Comparison of ENCODE assay signal across 21 mouse cellular contexts in genomic region chr7:80788002-80788401, GRCm38 (mm10). TPM values are rescaled to one million over a fixed set of nuclear protein-coding genes. Genes with fewer than 3 reads are reported as not detected.
DNase-seq lines count a peak whose midpoint lies in the region; ATAC-seq lines count a peak whose summit lies in the region.
"Had no signal": no experiment of that assay in that cellular context is flagged by ENCODE, and none has a peak within 500 bp of the region (broad histone marks: within the 10 kb centered on the region; RNA-seq: fewer than 3 reads in every experiment).

No protein-coding gene starts in this region.

- H3K4me3 ChIP-seq in kidney, embryonic 14.5 days (ENCODE audit: low read length): no peak overlapping the region
- no peak overlapping the region for H3K4me3 ChIP-seq in heart, embryonic 16.5 days (ENCODE audit: low read length)
- H3K4me3 ChIP-seq in stomach, embryonic 16.5 days (replicated peaks; ENCODE audit: low read length): no peak overlapping the region
- H3K4me3 ChIP-seq: embryonic facial prominence, embryonic 10.5 days; forebrain, embryonic 12.5 days; hindbrain, embryonic 10.5 days; limb, embryonic 12.5 days; liver, embryonic 12.5 days; midbrain, embryonic 12.5 days; neural tube, embryonic 12.5 days had no signal

- no peak overlapping the region for H3K4me2 ChIP-seq in kidney, embryonic 14.5 days (replicated peaks; ENCODE audit: low read depth, low read length)
- peak overlapping the region; percentile 23; the same call in 1 of the 2 replicates for H3K4me2 ChIP-seq in heart, embryonic 16.5 days (ENCODE audit: low read depth, low read length)
- no peak overlapping the region for H3K4me2 ChIP-seq in stomach, embryonic 16.5 days (ENCODE audit: low read depth, low read length)
- H3K4me2 ChIP-seq: forebrain, embryonic 12.5 days; limb, embryonic 12.5 days; liver, embryonic 12.5 days; lung, embryonic 14.5 days; midbrain, embryonic 12.5 days; neural tube, embryonic 12.5 days had no signal

- 82% methylated on average over 7 of the region's 7 CpGs for WGBS in kidney, embryonic 14.5 days
- WGBS in heart, embryonic 16.5 days: 36% methylated on average over 7 of the region's 7 CpGs
- 59% methylated on average over 7 of the region's 7 CpGs for WGBS in stomach, embryonic 16.5 days

- H3K27ac ChIP-seq in kidney, embryonic 14.5 days (ENCODE audit: low read depth, low read length): 0 out of 2 replicates have a peak overlapping the region, but pooled peaks have one; percentile 8
- H3K27ac ChIP-seq in heart, embryonic 16.5 days (ENCODE audit: low read length): peak overlapping the region; percentile 84
- peak overlapping the region; percentile 47; the same call in 1 of the 2 replicates for H3K27ac ChIP-seq in stomach, embryonic 16.5 days (ENCODE audit: low read length)
- H3K27ac ChIP-seq: embryonic facial prominence, embryonic 10.5 days; forebrain, embryonic 12.5 days; hindbrain, embryonic 10.5 days; hindbrain, postnatal 0 days; limb, embryonic 12.5 days; liver, embryonic 12.5 days; midbrain, embryonic 12.5 days; neural tube, embryonic 12.5 days had no signal

- no peak for ATAC-seq in kidney, embryonic 14.5 days (ENCODE audit: low FRiP score, low TSS enrichment)
- 0 out of 2 replicates have a peak, but pooled peaks have one; percentile 8 for ATAC-seq in heart, embryonic 16.5 days (replicated peaks; ENCODE audit: extremely low read depth, insufficient read depth, low FRiP score)
- ATAC-seq in stomach, embryonic 16.5 days (ENCODE audit: insufficient read depth, low FRiP score): no peak
- ATAC-seq: hindbrain, postnatal 0 days; liver, embryonic 12.5 days had no signal

- H3K9ac ChIP-seq in kidney, embryonic 14.5 days (ENCODE audit: low read depth, low read length): no peak overlapping the region
- H3K9ac ChIP-seq in heart, embryonic 16.5 days (ENCODE audit: low read length): peak overlapping the region; percentile 46; the same call in 1 of the 2 replicates
- H3K9ac ChIP-seq in stomach, embryonic 16.5 days (ENCODE audit: low read length): no peak overlapping the region
- H3K9ac ChIP-seq: forebrain, embryonic 12.5 days; limb, embryonic 12.5 days; liver, embryonic 12.5 days; lung, embryonic 14.5 days; midbrain, embryonic 12.5 days; neural tube, embryonic 12.5 days had no signal

- peaks cover 3% of the 10 kb centered on the region; the same call in 1 of the 2 replicates for H3K36me3 ChIP-seq in kidney, embryonic 14.5 days (ENCODE audit: control insufficient read depth, insufficient read depth, low read length)
- H3K36me3 ChIP-seq in heart, embryonic 16.5 days (ENCODE audit: control insufficient read depth, insufficient read depth): peaks cover 2% of the 10 kb centered on the region; the same call in 1 of the 2 replicates
- H3K36me3 ChIP-seq in stomach, embryonic 16.5 days (ENCODE audit: control insufficient read depth, insufficient read depth, low read length): no peaks in the 10 kb centered on the region
- H3K36me3 ChIP-seq: neural tube, embryonic 12.5 days had no signal

- peaks cover 42% of the 10 kb centered on the region for H3K4me1 ChIP-seq in kidney, embryonic 14.5 days (ENCODE audit: control insufficient read depth, insufficient read depth, low read length)
- H3K4me1 ChIP-seq in heart, embryonic 16.5 days (ENCODE audit: control insufficient read depth, insufficient read depth, low read length): peaks cover 55% of the 10 kb centered on the region
- H3K4me1 ChIP-seq in stomach, embryonic 16.5 days (ENCODE audit: control insufficient read depth, insufficient read depth, low read length): peaks cover 50% of the 10 kb centered on the region
- H3K4me1 ChIP-seq: midbrain, embryonic 12.5 days; neural tube, embryonic 12.5 days had no signal

- DNase-seq in heart, adult 11 months: peak; percentile 92
- no peak for DNase-seq in heart, postnatal 4 days
- DNase-seq in kidney, postnatal 25 days: no peak
- no peak for DNase-seq in layer of hippocampus, adult 18-20 months (ENCODE audit: low spot score in 2 of 2)
- DNase-seq: cerebellum, adult 8-10 months; gastrocnemius, postnatal 10 days; kidney, adult 11 months; kidney, postnatal 14 days; lung, embryonic 14.5 days; right cerebral cortex, postnatal 4 days had no signal

- H3K9me3 ChIP-seq in kidney, embryonic 14.5 days (ENCODE audit: control insufficient read depth, low read length): no peaks in the 10 kb centered on the region
- no peaks in the 10 kb centered on the region for H3K9me3 ChIP-seq in heart, embryonic 16.5 days (replicated peaks; ENCODE audit: control insufficient read depth, low read length)
- no peaks in the 10 kb centered on the region for H3K9me3 ChIP-seq in stomach, embryonic 16.5 days (replicated peaks; ENCODE audit: control insufficient read depth, low read length)
- H3K9me3 ChIP-seq: forebrain, embryonic 12.5 days; limb, embryonic 12.5 days; liver, embryonic 12.5 days; midbrain, embryonic 12.5 days; neural tube, embryonic 12.5 days had no signal

- H3K27me3 ChIP-seq in kidney, embryonic 14.5 days (ENCODE audit: control insufficient read depth, insufficient read depth, low read length): no peaks in the 10 kb centered on the region
- no peaks in the 10 kb centered on the region for H3K27me3 ChIP-seq in heart, embryonic 16.5 days (ENCODE audit: control insufficient read depth, insufficient read depth, low read length)
- no peaks in the 10 kb centered on the region for H3K27me3 ChIP-seq in stomach, embryonic 16.5 days (ENCODE audit: control insufficient read depth, insufficient read depth, low read length)
- H3K27me3 ChIP-seq: forebrain, embryonic 12.5 days; limb, embryonic 12.5 days; liver, embryonic 12.5 days; midbrain, embryonic 12.5 days; neural tube, embryonic 12.5 days had no signal

RNA-seq across cellular contexts. Expression of gene Iqgap1, which starts 37.8 kb away (rescaled TPM):
- 10 to 100 TPM; 77.6 to 84.1 TPM for total RNA-seq in heart, postnatal 4 days (2021)
- polyA plus RNA-seq in kidney, embryonic 14.5 days (2014; fragmentation: Nextera tagmentation; extraction: Ambion mirVana): 61.0 and 110 TPM in 2 replicates
- polyA plus RNA-seq in heart, embryonic 16.5 days (2015; fragmentation: Nextera tagmentation; extraction: Ambion mirVana): 49.0 and 51.6 TPM in 2 replicates
- polyA plus RNA-seq in stomach, embryonic 16.5 days (2015; fragmentation: Nextera tagmentation; extraction: Ambion mirVana): 99.2 and 106 TPM in 2 replicates
- 10 to 100 TPM; 18.1 TPM for total RNA-seq in layer of hippocampus, adult 18-20 months (2021)

Comparison
In these comparisons a context has a peak if more than half of its experiments do, and no peak if none do; other contexts are left out.
1. H3K27ac ChIP-seq: peak in every context shown above with its lines; median percentile 84 in heart, embryonic 16.5 days; 47 in stomach, embryonic 16.5 days; 8 in kidney, embryonic 14.5 days.